Mouse (Mus musculus) central nervous system, embryonic 14 days (tissue): ENCODE measurements around the gene Olfr1124. TPM values are rescaled to one million over a fixed set of nuclear protein-coding genes. Genes with fewer than 3 reads are reported as not detected.

Source experiments
- polyA plus RNA-seq: library from polyadenylated mRNA; depleted of rRNA; stranded (reverse); fragments of >200 nt; gene quantifications from 2 replicates; pipeline ENCODE4 v1.2.3, GENCODE M21; 2012; rRNA removed

Olfr1124 gene
- not detected in 2 replicates for polyA plus RNA-seq

GRCm38 (mm10) chr2:87429975-87430374 lies at the start of gene Olfr1124:
Gene Olfr1124 (plus strand): TSS chr2:87430275.

GRCm38 (mm10) chr2:87385549-87385948 lies 44.5 kb upstream of the Olfr1124 start, which contains the start of gene Olfr1122:
Gene Olfr1122 (plus strand): TSS chr2:87385849.

GRCm38 (mm10) chr2:87416335-87416734 lies 13.7 kb upstream of the Olfr1124 start, which contains the start of gene Olfr1123:
Gene Olfr1123 (plus strand): TSS chr2:87416635.

DNA sequence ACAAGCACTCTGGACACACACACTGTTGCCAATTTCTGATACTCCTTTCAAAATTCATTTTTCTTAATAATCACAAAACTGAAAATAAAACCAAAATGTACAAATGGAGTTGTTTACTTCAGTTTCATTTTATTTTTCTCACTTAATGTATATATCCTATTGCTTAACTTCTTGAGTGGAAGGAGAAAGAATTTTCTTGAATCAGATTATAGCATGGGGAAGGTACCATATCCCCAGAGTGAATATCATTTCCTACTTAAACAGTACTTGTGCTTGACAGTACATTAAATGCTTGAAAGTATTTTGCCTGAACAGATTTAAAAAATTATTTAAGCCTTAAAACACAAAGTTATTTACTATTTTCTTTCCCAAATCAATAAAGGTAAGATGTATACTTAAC lies 23.6 kb downstream of the Olfr1124 start, which contains the start of gene Olfr1126:
TSS of gene Olfr1126 (plus strand) at position 301 of the 400 bp plus-strand sequence.

Other genes starting within 250 kb of the Olfr1124 start
- not detected in 2 replicates for gene Olfr1112, start 242.5 kb upstream of the Olfr1124 start, polyA plus RNA-seq
- gene Olfr1113, start 221.3 kb upstream of the Olfr1124 start, polyA plus RNA-seq = not detected in 2 replicates
- not detected in 2 replicates for gene Olfr1115, start 182.3 kb upstream of the Olfr1124 start, polyA plus RNA-seq
- not detected in 2 replicates for gene Olfr1116, start 162.7 kb upstream of the Olfr1124 start, polyA plus RNA-seq
- not detected in 2 replicates for gene Olfr1118, start 122.7 kb upstream of the Olfr1124 start, polyA plus RNA-seq
- not detected in 2 replicates for gene Olfr1120, start 75.5 kb upstream of the Olfr1124 start, polyA plus RNA-seq
- gene Olfr1121, start 60.4 kb upstream of the Olfr1124 start, polyA plus RNA-seq = not detected in 2 replicates
- gene Olfr1122, start 44.4 kb upstream of the Olfr1124 start, polyA plus RNA-seq = not detected in 2 replicates
- not detected in 2 replicates for gene Olfr1123, start 13.6 kb upstream of the Olfr1124 start, polyA plus RNA-seq
- not detected in 2 replicates for gene Olfr1126, start 23.7 kb downstream of the Olfr1124 start, polyA plus RNA-seq
- not detected in 2 replicates for gene Pramel7, start 66.8 kb downstream of the Olfr1124 start, polyA plus RNA-seq
- not detected in 2 replicates for gene Pramel6, start 76.3 kb downstream of the Olfr1124 start, polyA plus RNA-seq
- gene Olfr153, start 101.5 kb downstream of the Olfr1124 start, polyA plus RNA-seq = not detected in 2 replicates
- not detected in 2 replicates for gene Olfr1128, start 115.3 kb downstream of the Olfr1124 start, polyA plus RNA-seq
- gene Olfr1129, start 143.6 kb downstream of the Olfr1124 start, polyA plus RNA-seq = not detected in 2 replicates
- not detected in 2 replicates for gene Olfr1130, start 175.9 kb downstream of the Olfr1124 start, polyA plus RNA-seq
- not detected in 2 replicates for gene Olfr1131, start 196.8 kb downstream of the Olfr1124 start, polyA plus RNA-seq
- not detected in 2 replicates for gene Olfr1132, start 207.3 kb downstream of the Olfr1124 start, polyA plus RNA-seq
- gene Olfr1133, start 217.1 kb downstream of the Olfr1124 start, polyA plus RNA-seq = not detected in 2 replicates
- gene Olfr1134, start 228.2 kb downstream of the Olfr1124 start, polyA plus RNA-seq = not detected in 2 replicates
- gene Olfr1135, start 243.4 kb downstream of the Olfr1124 start, polyA plus RNA-seq = not detected in 2 replicates